Mouse (Mus musculus): ENCODE results near the gene Gm49320. TPM values are rescaled to one million over a fixed set of nuclear protein-coding genes. Genes with fewer than 3 reads are reported as not detected.

Gm49320 gene
- polyA plus RNA-seq (2017; shearing (Covaris generic)): under 1 TPM in 1 of 2 experiments, not detected in 1; 0.46 TPM

DNA sequence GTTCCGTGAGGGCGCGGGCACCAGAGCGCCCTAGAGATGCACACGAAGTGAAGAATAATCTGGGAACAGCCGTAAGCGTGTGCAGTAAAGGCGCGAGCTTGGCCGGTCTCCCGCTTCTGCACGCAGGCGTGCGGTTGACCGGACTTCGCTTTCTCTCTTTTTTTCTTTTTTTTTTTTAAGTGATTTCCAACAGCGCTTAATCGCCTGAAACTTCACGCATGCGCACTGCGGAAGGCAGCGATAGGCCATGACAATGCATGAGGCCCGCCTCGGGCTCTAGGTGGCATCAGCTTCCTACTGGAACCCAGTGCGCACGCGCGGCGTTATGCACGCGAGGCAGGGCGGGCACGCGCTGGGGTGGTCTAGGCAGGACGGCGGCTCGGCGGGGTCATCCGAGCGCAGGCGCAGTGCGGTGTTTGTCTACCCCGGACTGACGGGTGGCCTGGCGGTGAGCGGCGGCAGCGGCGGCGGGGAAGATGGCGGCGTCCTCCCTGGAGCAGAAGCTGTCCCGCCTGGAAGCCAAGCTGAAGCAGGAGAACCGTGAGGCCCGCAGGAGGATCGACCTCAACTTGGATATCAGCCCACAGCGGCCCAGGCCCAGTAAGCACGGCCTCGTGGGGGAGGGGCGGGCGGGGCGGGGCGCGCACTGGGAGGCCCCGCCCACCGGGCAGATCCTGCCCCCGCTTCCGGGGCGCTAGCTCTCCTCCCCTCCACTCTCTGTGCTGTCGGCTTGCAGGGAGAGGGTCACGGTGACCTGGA lies at the start of gene Gm49320, which contains the start of gene Map2k7:
TSS of gene Gm49320 (plus strand) at position 432 of the 759 bp plus-strand sequence.
TSS of gene Map2k7 (plus strand) at position 307 of the 759 bp plus-strand sequence.
- ATAC-seq: peak; percentile 85

DNA sequence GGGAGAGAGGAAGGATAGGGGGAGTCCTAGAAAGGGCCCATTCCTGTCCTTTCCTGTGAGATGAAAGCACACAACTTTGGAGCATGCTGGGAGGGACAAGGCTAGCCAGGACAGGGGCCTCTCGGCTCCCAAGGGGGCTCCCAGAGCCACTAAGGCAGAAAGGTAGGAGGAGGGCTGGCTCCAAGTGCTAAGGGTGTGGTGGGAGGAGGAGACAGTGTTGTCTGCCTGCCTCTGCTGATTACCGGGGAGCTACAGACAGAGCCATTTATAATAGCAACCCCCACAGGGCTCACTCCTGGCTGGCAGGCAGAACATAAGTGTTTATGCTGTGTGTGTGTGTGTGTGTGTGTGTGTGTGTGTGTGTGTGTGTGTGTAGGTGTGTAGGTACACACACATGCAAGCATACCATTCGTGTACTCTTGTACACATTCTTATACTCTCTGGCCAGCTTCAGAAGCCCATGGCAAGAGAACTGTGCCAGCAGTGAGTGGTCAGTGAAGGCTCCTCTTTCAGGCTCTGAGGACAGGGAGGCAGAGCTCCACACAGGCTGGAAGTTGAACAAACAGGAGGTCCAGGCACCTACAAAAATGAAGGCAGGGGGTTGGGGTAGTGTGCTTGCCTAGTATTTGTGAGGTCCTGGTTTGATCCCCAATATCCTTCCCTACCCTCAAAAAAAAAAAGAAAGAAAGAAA lies 49.5 kb upstream of the Gm49320 start:
- no peak for ATAC-seq

DNA sequence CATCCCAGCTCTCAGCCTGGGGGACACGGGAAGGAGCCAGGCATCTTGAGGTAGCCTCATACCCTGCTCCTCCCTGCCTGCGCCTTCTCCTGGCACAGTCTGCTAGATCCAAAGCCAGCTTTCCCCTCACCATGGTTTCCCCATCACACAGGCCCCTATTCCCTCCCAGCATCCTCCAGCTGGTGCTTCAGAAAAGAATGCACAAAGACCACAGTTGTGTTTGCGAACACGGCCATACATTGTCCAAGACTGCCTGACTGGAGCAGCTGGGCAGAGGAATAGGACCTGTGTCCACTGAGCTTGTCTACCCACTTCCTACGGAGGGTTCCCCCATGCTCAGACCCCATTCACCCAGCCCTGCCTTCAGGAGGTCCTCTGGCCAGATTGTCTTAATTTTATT lies 46.4 kb upstream of the Gm49320 start:
- ATAC-seq: no peak

DNA sequence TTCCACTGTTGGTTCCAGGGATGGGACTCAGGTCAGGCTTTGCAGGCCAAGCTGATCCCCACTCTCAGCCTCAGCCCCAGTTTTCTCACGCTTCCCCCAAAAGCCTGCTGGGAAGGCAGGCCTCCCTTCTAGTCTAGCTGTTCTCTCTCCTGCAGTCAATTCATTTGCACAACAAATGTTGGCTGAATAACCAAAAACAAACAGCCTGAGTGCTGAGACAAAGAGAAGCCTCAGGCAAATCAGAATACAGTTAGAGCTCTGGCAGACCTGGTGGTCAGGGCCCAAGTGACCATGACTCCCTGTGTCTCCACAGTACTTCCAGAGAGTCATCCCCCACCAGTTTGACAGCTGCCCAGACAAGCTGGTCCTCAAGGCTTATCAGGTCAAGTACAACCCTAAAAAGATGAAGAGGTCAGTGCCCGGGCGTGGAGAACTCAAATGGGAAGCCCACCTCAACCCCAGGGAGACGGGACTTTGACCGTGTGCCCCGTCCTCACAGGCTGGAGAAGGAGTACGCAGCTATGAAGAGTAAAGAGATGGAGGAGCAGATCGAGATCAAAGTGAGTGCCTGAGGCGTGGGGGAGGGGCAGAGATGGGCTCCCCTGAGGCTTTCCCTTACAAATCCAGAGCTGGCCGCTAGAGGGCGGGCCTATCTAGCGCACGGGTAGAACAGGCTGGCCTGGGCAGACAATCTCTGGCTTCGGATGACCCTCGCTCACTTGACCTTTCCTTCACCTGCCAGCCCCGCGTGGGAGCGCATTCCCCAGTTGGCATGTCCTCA lies 45.7 kb upstream of the Gm49320 start:
- ATAC-seq: peak; percentile 99

DNA sequence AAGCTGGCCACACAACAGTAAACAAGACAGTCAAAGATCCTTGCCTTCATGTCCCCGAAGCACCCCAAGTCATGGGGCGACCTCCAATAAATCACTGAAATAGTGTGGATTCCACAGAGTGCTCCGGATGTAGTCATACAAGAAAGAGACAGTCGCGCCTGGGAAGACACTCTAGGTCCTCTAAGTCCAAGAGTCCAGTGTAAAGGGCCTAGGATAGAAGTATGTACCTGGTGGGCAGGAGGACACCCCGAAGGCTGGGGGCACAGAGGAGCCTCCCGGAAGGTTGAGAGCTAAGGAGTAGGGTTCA lies 45.1 kb upstream of the Gm49320 start:
- ATAC-seq: peak; percentile 37

DNA sequence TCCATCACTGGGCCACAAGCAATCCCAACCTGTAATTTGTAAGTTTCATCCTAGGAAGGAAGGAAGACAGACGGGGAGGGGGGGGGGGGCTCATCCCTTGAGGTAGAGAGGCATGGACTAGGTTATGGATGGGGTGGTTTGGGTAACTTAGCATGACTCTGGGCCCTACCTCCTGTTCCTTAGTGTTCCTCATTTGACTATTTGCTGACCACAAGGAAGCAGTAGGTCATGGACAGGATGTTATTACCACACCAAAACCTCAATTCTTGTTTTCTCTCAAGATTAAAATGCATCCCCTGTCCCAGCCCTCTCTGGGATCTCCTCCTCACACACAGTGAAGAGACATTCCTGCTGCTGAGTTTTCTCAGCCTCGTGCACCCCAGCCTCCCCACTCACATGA lies 37.3 kb upstream of the Gm49320 start:
- ATAC-seq: no peak

DNA sequence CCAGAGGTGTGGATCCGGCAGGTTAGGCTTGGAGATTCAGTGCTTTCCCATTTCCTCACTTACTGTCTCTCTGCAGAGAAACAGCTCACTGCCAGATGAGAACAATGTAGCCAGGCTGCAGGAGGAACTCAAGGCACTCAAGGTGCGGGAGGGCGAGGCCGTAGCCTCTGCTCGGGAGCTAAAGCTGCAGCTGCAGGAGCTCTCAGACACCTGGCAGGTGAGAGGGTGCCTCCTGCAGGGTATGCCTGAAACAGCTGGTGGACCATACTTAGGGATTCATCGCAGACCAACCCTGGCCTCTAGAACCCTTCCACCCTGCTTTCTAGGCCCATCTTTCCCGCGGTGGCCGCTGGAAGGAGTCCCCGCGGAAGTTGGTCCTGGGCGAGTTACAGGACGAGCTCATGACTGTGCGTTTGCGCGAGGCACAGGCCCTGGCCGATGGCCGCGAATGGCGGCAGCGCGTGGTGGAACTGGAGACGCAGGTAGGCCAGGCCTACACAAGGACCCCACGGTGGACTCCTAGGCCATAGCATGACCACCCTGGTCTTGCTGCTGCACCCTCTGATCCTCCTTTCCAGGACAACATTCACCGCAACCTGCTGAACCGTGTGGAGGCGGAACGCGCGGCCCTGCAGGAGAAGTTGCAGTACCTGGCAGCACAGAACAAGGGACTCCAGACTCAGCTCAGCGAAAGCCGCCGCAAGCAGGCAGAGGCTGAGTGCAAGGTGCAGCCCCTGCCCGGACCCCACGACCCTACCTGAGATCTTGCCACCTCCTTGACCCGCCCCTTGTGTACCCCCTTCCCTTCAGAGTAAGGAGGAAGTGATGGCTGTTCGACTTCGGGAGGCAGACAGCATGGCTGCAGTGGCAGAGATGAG lies 33.2 kb upstream of the Gm49320 start:
- ATAC-seq: no peak

DNA sequence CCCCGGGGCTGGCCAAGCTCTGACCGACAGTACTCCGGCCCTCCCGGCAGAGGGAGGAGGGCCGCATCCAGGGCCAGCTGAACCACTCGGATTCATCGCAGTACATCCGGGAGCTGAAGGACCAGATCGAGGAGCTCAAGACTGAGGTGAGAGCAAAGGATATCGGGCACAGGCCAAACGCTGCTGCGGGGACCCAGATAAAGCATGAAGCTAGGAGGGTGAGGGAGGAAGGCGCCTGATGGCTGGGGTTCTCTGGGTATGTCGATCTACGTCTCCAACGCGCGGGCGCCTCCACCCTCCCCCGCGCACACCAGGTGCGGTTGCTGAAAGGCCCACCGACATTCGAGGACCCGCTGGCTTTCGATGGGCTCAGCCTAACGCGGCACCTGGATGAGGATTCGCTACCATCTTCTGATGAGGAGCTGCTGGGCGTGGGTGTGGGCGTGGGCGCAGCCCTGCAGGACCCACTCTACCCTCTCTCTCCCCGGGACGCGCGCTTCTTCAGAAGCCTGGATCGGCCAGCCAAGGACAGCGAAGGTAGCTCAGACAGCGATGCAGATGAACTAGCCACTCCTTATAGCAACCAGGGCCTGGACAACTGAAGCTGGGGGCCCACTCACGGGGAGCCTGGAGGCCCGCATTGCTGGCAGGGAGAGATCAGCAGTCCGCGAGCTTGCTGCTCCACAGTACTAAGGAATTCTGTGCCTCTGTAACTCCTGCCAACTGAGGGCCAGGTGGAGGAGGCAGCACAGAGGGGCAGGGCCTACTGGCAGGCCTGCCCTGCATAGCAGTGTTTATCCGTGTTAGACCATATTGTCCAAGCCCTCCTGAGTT lies 32.3 kb upstream of the Gm49320 start:
- ATAC-seq: no peak

DNA sequence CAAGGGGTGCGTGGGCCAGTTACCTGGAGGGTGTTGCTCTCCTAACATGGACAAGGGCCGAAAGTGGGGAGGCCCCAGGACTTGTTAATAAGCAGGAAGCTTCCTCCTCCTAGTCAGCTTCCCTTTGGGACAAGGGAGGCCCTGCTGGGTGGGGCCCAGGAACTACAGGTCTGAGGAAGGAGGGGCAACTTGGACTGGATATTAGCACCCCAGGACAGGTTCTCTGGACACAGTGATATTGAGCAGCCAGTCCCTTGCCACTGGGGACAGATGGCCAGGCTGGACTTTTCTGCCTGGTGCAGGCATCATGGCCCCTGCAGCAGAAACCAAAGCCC lies 31.7 kb upstream of the Gm49320 start:
- ATAC-seq: no peak

DNA sequence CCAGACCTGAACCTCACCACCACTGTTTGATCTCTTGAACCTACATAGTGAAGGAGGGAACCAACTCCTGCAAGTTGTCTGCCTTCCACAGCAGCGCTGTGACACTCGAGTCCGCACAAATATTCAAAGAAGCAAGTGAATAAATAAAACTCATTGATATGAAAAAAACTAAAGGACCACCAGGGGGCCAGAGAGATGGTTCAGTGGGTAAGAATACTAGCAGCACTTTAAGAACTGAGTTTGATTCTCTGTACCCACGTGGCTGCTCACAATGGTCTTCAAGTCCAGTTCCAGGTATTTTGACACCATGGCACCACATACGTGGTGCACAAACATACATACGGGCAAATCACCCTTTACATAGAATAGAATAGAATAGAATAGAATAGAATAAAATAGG lies 27.6 kb upstream of the Gm49320 start:
- ATAC-seq: no peak

DNA sequence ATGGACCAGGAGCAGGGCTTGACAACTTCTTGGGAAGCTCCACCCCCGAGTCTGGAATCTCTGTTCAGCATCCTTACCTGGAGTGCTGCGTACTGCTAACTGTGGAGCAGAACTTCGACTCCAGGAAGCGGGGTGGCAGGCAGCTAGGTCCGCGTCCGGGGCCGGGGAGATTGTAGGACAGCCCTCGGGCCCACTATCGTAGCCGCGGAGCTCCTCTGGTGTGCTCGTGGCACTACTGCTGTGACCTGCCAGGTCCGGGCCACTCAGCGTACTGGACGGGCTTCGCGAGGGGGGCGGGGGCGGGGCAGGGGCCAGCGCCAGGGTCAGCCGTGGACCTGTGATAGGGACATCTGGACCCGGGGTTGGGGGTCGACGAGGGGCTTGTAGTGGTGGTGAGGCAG lies 25.9 kb upstream of the Gm49320 start:
- ATAC-seq: peak; percentile 9

DNA sequence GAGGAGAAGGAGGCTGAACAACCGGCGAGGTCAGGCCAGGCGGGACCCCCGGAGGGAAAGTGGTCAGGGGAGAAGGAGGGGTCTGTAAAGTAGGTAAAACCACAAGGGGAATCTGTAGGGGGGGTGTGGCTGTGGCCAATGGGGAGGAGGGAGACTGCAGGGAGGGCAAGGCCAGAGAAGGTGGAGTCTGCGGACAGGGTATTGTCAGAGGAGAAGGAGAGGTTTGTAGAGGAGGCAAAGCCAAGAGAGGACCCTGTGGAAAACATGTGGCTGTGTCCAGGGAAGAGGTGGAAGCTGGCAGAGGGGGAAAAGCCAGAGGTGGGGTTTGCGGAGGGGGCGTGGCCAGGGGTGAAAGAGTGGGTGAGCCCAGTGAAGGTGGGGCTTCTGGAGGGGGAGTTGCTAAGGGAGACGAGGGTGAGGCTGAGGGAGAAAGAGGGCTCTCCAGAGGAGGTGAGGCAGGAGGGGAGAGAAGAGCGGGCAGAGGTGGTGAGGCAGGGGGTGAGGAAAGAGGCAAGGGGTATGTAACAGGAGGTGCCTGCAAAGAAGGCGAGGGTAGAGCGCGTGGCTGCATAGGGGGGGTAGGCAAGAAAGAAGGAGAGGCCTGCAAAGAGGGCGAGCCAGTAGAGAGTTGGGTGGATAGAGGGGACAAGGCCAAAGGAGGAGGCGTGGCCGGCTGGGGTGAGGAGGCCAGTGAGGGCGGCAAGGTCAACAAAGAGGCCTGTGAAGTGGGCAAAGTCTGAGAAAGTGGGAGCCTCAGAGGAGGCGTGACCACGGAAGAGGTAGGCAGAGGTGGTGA lies 25.3 kb upstream of the Gm49320 start:
- ATAC-seq: peak; percentile 30

DNA sequence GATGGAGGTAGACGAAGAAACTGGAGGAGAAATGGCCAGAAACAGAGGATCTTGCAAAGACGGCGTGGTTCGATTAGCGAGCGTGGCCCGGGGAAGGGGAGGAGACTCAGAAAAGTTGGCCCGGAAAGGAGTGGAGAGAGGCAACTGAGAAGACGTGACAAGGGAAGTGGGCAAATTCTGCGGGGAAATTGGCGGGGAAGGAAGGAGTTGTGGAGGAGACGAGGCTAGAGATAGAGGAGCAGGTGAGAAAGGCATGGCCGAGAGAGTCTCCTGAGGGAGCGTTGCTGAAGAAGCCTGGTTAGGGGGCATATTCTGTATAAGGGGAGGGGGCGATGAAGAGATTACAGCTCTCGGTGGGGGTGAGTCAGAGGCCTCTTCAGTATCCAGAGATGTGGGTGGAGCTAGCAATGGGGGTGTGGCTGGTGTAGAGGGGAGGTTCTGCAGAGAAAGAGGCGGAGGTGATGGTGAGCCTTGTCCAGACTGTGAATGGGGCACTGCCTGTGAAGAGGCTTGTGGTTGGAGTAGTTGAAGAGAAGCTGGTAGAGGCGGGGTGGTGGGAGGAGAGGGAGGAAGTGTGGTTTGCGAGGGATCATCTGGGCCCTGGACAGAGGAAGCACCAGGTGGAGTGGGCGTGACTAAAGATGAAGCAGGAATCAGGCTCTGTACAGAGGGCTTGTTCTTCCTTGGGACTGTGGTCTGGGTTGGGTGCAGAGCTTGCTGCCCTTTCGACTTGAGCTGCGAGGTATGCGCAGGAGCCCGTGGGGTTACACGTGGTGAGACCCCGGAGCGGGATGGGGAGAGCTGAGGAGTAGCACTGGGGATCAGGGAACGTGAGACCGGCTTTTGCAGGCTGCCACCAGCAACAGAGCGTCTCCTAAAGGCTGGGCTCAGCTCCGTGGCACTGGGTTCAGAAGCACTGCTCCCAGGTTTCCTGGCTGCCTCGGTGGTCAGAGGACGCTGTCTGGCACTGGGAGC lies 24.4 kb upstream of the Gm49320 start:
- ATAC-seq: peak; percentile 71

DNA sequence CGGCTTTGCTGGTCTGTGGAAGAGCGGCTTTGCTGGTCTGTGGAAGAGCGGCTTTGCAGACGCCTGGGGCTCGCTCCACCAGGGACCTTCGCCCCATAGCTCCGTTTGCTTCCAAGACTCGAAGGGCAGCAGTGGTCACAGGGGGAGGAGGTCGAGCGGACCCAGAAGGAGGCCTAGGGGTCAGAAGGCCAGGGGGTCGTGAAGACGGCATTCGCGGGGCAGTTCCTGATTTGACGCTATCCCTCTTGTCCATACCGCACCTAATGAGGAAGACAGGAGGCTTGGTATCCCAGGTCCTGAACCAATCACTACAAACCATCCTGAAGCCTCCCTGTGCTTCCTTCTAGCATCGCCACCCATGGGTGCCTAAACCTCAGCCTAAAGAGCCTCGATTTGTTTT lies 22.4 kb upstream of the Gm49320 start:
- no peak for ATAC-seq

DNA sequence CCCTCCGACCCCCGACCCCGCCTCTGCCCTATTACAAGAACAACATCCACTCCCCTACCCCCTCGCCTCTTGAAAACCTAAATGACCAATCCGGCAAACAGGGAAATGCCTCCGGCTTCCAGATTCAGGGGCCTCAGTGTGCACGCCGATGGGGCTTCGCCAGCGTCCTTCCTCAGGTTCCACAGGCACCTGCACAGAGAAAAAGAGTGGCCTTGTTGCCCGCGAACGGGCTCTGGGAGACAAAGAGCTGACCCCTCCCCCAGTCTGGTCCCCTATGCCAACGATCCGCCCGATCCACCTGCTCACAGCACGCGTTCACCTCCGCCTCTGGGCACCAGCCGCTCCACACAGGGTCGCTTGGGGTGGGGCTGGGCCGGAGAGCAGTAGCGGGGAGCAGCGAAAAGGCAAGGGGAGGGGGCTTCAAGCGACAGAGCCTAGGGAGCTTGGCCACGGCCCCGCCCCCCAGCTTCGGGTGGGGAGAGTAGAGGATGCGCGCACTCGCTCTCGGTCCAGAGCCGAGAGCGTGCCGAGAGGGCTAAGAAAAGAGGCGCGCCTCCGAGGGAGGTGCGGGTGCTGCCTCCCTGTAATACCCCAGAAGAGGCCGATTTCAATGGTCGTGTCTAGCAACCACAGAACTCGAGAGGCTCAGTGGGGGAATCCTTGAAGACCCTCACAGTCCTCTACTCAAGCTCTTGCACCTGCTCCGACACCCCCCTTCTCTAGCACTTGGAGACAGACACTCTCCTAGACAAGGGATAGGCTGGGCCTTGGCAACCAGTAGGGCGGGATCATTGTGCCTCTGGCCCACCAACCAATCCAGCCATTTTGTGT lies 21.7 kb upstream of the Gm49320 start, which contains the start of gene Prr36:
TSS of gene Prr36 (minus strand) at position 669 of the 831 bp plus-strand sequence.
- ATAC-seq: no peak

DNA sequence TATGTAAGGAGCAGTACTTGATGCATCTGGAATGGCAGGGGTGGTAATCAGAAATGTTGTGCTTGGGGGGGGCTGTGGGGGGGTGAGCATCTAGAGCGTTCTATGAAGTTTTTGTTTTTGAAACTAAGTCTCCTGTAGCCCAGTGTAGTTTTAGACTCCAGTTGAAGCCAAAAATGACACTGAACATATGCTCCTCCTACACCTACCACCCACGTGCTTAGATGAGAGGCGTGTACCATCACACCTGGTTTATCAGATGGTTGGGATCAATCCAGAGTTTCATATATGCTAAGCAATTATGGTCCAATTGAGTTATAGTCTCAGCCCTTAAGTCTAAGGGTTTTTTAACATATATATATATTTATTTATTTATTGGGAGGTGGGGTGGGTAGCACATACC lies 19.0 kb upstream of the Gm49320 start:
- ATAC-seq: no peak

DNA sequence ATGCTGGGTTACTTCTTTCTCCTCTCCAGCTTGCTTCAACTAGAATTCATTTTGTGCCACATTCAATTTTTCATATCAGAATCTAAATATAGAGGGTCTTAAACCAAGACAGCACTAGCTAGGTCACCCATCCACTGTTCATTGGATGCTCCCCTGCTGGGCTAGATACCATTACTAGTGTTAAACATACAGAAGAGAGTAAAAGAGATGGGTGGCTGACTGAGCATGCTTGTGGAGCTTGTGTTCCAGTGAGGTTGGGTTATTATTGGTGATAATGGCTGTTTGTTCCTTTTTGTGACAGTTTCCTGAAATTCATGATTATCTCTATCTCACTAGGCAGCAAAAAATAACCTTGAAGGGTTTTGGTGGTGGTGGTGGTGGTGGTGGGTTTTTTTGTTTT lies 16.6 kb upstream of the Gm49320 start:
- ATAC-seq: no peak

DNA sequence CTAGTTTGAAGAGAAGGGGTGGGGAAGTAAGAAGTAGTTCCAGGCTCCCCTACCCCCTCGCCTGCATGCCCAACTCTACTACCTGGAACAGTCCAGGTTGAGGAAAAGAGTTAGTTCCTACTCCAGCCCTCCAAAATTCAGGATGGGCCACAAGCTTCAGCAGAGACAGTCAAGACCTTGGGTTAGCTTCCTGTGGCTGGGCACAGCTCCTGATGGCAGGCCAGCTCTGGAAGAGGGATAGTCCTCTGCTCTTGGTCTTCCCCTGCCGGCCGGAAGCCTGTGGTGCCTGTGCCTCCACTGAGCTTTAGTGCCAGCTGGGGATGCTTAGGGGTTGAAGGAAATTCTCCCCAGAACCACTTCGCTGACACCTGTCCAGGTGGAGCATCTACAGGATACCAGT lies 12.3 kb upstream of the Gm49320 start:
- no peak for ATAC-seq

Measured in CD4-positive, CD25-positive, alpha-beta regulatory T cell, adult 4 months (primary cell).